Mouse (Mus musculus): Measurements from ENCODE around the gene Mgat5b. TPM values are rescaled to one million over a fixed set of nuclear protein-coding genes. Genes with fewer than 3 reads are reported as not detected.
A peak's percentile ranks its signal among the peaks of the same experiment; 100 is the strongest.

The Mgat5b gene
- polyA plus RNA-seq, 2 experiments: 0.78 to 3.6 TPM

- Histone ChIP-seq H3K4me2 (replicated peaks; ENCODE audit: low read depth, low read length, severe bottlenecking) (peak overlapping the region; percentile 51), H3K9me3 (ENCODE audit: control insufficient read depth, low read length) (no peaks in the 10 kb centered on the region), H3K27me3 (ENCODE audit: control insufficient read depth, insufficient read depth, low read length) (peaks cover 9% of the 10 kb centered on the region; the same call in 1 of the 2 replicates), H3K4me1 (ENCODE audit: control insufficient read depth, insufficient read depth, low read length) (peaks cover 4% of the 10 kb centered on the region; the same call in 1 of the 2 replicates), H3K36me3 (ENCODE audit: control insufficient read depth, insufficient read depth, low read length) (no peaks in the 10 kb centered on the region), H3K9ac (ENCODE audit: low read depth, low read length, severe bottlenecking) (no peak overlapping the region), H3K4me3 (replicated peaks; ENCODE audit: low read length) (peak overlapping the region; percentile 21), H3K27ac (replicated peaks; ENCODE audit: low read depth, low read length) (no peak overlapping the region)
- WGBS: 2% methylated on average over 21 of the region's 23 CpGs
- ATAC-seq (ENCODE audit: low FRiP score, low read depth): no peak
- no peak for DNase-seq (ENCODE audit: low spot score)
- no peak for TF ChIP-seq POLR2A (IDR thresholded peaks at IDR 0.05; ENCODE audit: borderline replicate concordance, extremely low read depth, insufficient read depth, insufficient read length)
These were observed 12.8 kb upstream of the Mgat5b start for GRCm38 (mm10) chr11:116905741-116906456.

GRCm38 (mm10) chr11:116913573-116913972, 5.1 kb upstream of the Mgat5b start:
- Histone ChIP-seq H3K4me1 (ENCODE audit: control insufficient read depth, insufficient read depth, low read length) (no peaks in the 10 kb centered on the region), H3K9ac (ENCODE audit: low read depth, low read length, severe bottlenecking) (no peak overlapping the region), H3K36me3 (ENCODE audit: control insufficient read depth, insufficient read depth, low read length) (no peaks in the 10 kb centered on the region), H3K9me3 (ENCODE audit: control insufficient read depth, low read length) (no peaks in the 10 kb centered on the region), H3K4me2 (replicated peaks; ENCODE audit: low read depth, low read length, severe bottlenecking) (no peak overlapping the region), H3K27me3 (ENCODE audit: control insufficient read depth, insufficient read depth, low read length) (peaks cover 19% of the 10 kb centered on the region), H3K4me3 (replicated peaks; ENCODE audit: low read length) (no peak overlapping the region), H3K27ac (replicated peaks; ENCODE audit: low read depth, low read length) (no peak overlapping the region)
- no peak for TF ChIP-seq POLR2A (IDR thresholded peaks at IDR 0.05; ENCODE audit: borderline replicate concordance, extremely low read depth, insufficient read depth, insufficient read length)
- ATAC-seq (ENCODE audit: low FRiP score, low read depth) (no peak), DNase-seq (ENCODE audit: low spot score) (no peak)
- WGBS: 54% methylated on average over 16 of the region's 16 CpGs

- Histone ChIP-seq H3K27ac (replicated peaks; ENCODE audit: low read depth, low read length) (no peak overlapping the region), H3K9me3 (ENCODE audit: control insufficient read depth, low read length) (no peaks in the 10 kb centered on the region), H3K9ac (ENCODE audit: low read depth, low read length, severe bottlenecking) (no peak overlapping the region), H3K4me2 (replicated peaks; ENCODE audit: low read depth, low read length, severe bottlenecking) (no peak overlapping the region), H3K4me1 (ENCODE audit: control insufficient read depth, insufficient read depth, low read length) (no peaks in the 10 kb centered on the region), H3K36me3 (ENCODE audit: control insufficient read depth, insufficient read depth, low read length) (no peaks in the 10 kb centered on the region), H3K4me3 (replicated peaks; ENCODE audit: low read length) (no peak overlapping the region), H3K27me3 (ENCODE audit: control insufficient read depth, insufficient read depth, low read length) (peaks cover 27% of the 10 kb centered on the region)
- ATAC-seq (ENCODE audit: low FRiP score, low read depth) (no peak), DNase-seq (ENCODE audit: low spot score) (no peak)
- 71% methylated on average over 5 of the region's 5 CpGs for whole genome bisulfite sequencing
- TF ChIP-seq POLR2A (IDR thresholded peaks at IDR 0.05; ENCODE audit: borderline replicate concordance, extremely low read depth, insufficient read depth, insufficient read length): no peak
These were observed 4.3 kb upstream of the Mgat5b start for GRCm38 (mm10) chr11:116914267-116914885.

- no peak for DNase-seq (ENCODE audit: low spot score)
These were observed 3.4 kb upstream of the Mgat5b start for GRCm38 (mm10) chr11:116915241-116915640.

GRCm38 (mm10) chr11:116917361-116917760, 1.3 kb upstream of the Mgat5b start:
- 42% methylated on average over 7 of the region's 7 CpGs for WGBS
- H3K4me3 ChIP-seq (replicated peaks; ENCODE audit: low read length): no peak overlapping the region
- H3K9ac ChIP-seq (ENCODE audit: low read depth, low read length, severe bottlenecking): no peak overlapping the region
- no peaks in the 10 kb centered on the region for H3K9me3 ChIP-seq (ENCODE audit: control insufficient read depth, low read length)
- no peak overlapping the region for H3K27ac ChIP-seq (replicated peaks; ENCODE audit: low read depth, low read length)
- peaks cover 48% of the 10 kb centered on the region for H3K27me3 ChIP-seq (ENCODE audit: control insufficient read depth, insufficient read depth, low read length)
- H3K36me3 ChIP-seq (ENCODE audit: control insufficient read depth, insufficient read depth, low read length): no peaks in the 10 kb centered on the region
- no peaks in the 10 kb centered on the region for H3K4me1 ChIP-seq (ENCODE audit: control insufficient read depth, insufficient read depth, low read length)
- H3K4me2 ChIP-seq (replicated peaks; ENCODE audit: low read depth, low read length, severe bottlenecking): no peak overlapping the region
- DNase-seq (ENCODE audit: low spot score) (no peak), ATAC-seq (ENCODE audit: low FRiP score, low read depth) (no peak)
- no peak for TF ChIP-seq POLR2A (IDR thresholded peaks at IDR 0.05; ENCODE audit: borderline replicate concordance, extremely low read depth, insufficient read depth, insufficient read length)

More at GRCm38 (mm10) chr11:116915241-116915640, 3.4 kb upstream of the Mgat5b start:
- Histone ChIP-seq H3K9ac (ENCODE audit: low read depth, low read length, severe bottlenecking) (no peak overlapping the region), H3K27me3 (ENCODE audit: control insufficient read depth, insufficient read depth, low read length) (peaks cover 36% of the 10 kb centered on the region), H3K4me1 (ENCODE audit: control insufficient read depth, insufficient read depth, low read length) (no peaks in the 10 kb centered on the region), H3K4me2 (replicated peaks; ENCODE audit: low read depth, low read length, severe bottlenecking) (no peak overlapping the region), H3K4me3 (replicated peaks; ENCODE audit: low read length) (no peak overlapping the region), H3K36me3 (ENCODE audit: control insufficient read depth, insufficient read depth, low read length) (no peaks in the 10 kb centered on the region), H3K9me3 (ENCODE audit: control insufficient read depth, low read length) (no peaks in the 10 kb centered on the region), H3K27ac (replicated peaks; ENCODE audit: low read depth, low read length) (no peak overlapping the region)
- WGBS: 84% methylated on average over 3 of the region's 3 CpGs
- no peak for ATAC-seq (ENCODE audit: low FRiP score, low read depth)
- no peak for TF ChIP-seq POLR2A (IDR thresholded peaks at IDR 0.05; ENCODE audit: borderline replicate concordance, extremely low read depth, insufficient read depth, insufficient read length)

All from limb, embryonic 14.5 days (tissue).